9 mouse cellular contexts compared by ENCODE assay signal in genomic region chr11:6261434-6262082, GRCm38 (mm10). TPM values are rescaled to one million over a fixed set of nuclear protein-coding genes. Genes with fewer than 3 reads are reported as not detected.
DNase-seq lines count a peak whose midpoint lies in the region; ATAC-seq lines count a peak whose summit lies in the region.
"Had no signal": no experiment of that assay in that cellular context is flagged by ENCODE, and none has a peak within 500 bp of the region (broad histone marks: within the 10 kb centered on the region; RNA-seq: fewer than 3 reads in every experiment).

No protein-coding gene starts in this region.

- peak; percentile 87 for DNase-seq in CD4-positive, CD25-positive, alpha-beta regulatory T cell, adult 2 months (ENCODE audit: low read depth, low spot score)
- peak; percentile 88 for DNase-seq in NIH3T3 (ENCODE audit: low read depth)
- peak; percentile 88 to 91 for DNase-seq in cerebellum, postnatal 10 days
- peak; percentile 61 to 72 for DNase-seq in frontal cortex, postnatal 25 days (ENCODE audit: low spot score in 2 of 2)
- peak; percentile 76 for DNase-seq in layer of hippocampus, adult 11-12 months (ENCODE audit: low spot score)
- DNase-seq in ovary, postnatal 14 days (ENCODE audit: low spot score): peak; percentile 48
- DNase-seq in thymus, postnatal 36 days: peak; percentile 60 to 67

- no peak overlapping the region for H3K9ac ChIP-seq in lung, embryonic 16.5 days (ENCODE audit: low read length)
- H3K9ac ChIP-seq: heart, embryonic 15.5 days had no signal

- ATAC-seq in lung, embryonic 16.5 days (ENCODE audit: low read depth): 0 out of 2 replicates have a peak, but pooled peaks have one; percentile 29

- H3K9me3 ChIP-seq in lung, embryonic 16.5 days (ENCODE audit: control insufficient read depth, low read length): no peaks in the 10 kb centered on the region
- H3K9me3 ChIP-seq: heart, embryonic 15.5 days had no signal

- peaks cover 63% of the 10 kb centered on the region for H3K36me3 ChIP-seq in lung, embryonic 16.5 days (ENCODE audit: control insufficient read depth, insufficient read depth, low read length)

- no peak overlapping the region for H3K4me3 ChIP-seq in lung, embryonic 16.5 days (ENCODE audit: low read length)
- H3K4me3 ChIP-seq: heart, embryonic 15.5 days had no signal

- 73% methylated on average over 10 of the region's 10 CpGs for WGBS in lung, embryonic 16.5 days

- H3K4me1 ChIP-seq in lung, embryonic 16.5 days (replicated peaks; ENCODE audit: control insufficient read depth, insufficient read depth, low read length): peaks cover 6% of the 10 kb centered on the region

- no peak overlapping the region for H3K4me2 ChIP-seq in lung, embryonic 16.5 days (ENCODE audit: low read depth, low read length)
- H3K4me2 ChIP-seq: heart, embryonic 15.5 days had no signal

- no peak overlapping the region for H3K27ac ChIP-seq in lung, embryonic 16.5 days (ENCODE audit: low read length)
- H3K27ac ChIP-seq: heart, embryonic 15.5 days had no signal

- no peaks in the 10 kb centered on the region for H3K27me3 ChIP-seq in lung, embryonic 16.5 days (ENCODE audit: control insufficient read depth, insufficient read depth, low read depth, low read length)
- H3K27me3 ChIP-seq: heart, embryonic 15.5 days had no signal

RNA-seq across cellular contexts. Expression of gene Ddx56, which starts 6.0 kb away (rescaled TPM):
- polyA plus RNA-seq in lung, embryonic 16.5 days (2015; fragmentation: Nextera tagmentation; extraction: Ambion mirVana): 79.0 and 80.8 TPM in 2 replicates

RNA-seq across cellular contexts. Expression of gene Tmed4, which starts 13.1 kb away (rescaled TPM):
- polyA plus RNA-seq in lung, embryonic 16.5 days (2015; fragmentation: Nextera tagmentation; extraction: Ambion mirVana): 99.9 and 104 TPM in 2 replicates

RNA-seq across cellular contexts. Expression of gene Ogdh, which starts 29.9 kb away (rescaled TPM):
- polyA plus RNA-seq in lung, embryonic 16.5 days (2015; fragmentation: Nextera tagmentation; extraction: Ambion mirVana): 113 and 114 TPM in 2 replicates

RNA-seq across cellular contexts. Expression of gene Npc1l1, which starts 31.6 kb away (rescaled TPM):
- 0.06 TPM in 1 of 2 replicates, not detected in the other for polyA plus RNA-seq in lung, embryonic 16.5 days (2015; fragmentation: Nextera tagmentation; extraction: Ambion mirVana)
- polyA plus RNA-seq: heart, embryonic 15.5 days had no signal
